Mouse (Mus musculus) heart, postnatal 0 days (tissue): ENCODE results near the gene Entpd3. TPM values are rescaled to one million over a fixed set of nuclear protein-coding genes. Genes with fewer than 3 reads are reported as not detected.

Experiments used
- ATAC-seq: fragments of 200-750 bp; cut with Nextera tagmentation; 2 replicates; pipeline ENCODE4 v1.8.0; 2017; ENCODE audit warnings: low read depth, moderate number of reproducible peaks, moderate library complexity; ENCODE audit not compliant: insufficient read depth
- DNase-seq: peaks from one replicate; pipeline ENCODE4 v3.0.0-alpha.2; 2016; ENCODE audit warnings: low spot score
- H3K27ac ChIP-seq: fragments of 300-500 bp; sonication (generic); 2 replicates; pipeline ENCODE4 v1.5.1; 2014; ENCODE audit warnings: low read depth, mild to moderate bottlenecking
- H3K27me3 ChIP-seq: fragments of 300-500 bp; sonication (generic); 2 replicates; pipeline ENCODE4 v1.6.1; 2014; ENCODE audit warnings: low read length, mixed read lengths; ENCODE audit not compliant: control insufficient read depth, insufficient read depth
- H3K36me3 ChIP-seq: fragments of 300-500 bp; sonication (generic); replicated peaks from 2 replicates; pipeline ENCODE4 v1.6.1; 2014; ENCODE audit warnings: low read length, mixed read lengths; ENCODE audit not compliant: control insufficient read depth, insufficient read depth
- H3K4me1 ChIP-seq: fragments of 300-500 bp; sonication (generic); 2 replicates; pipeline ENCODE4 v1.6.1; 2014; ENCODE audit warnings: antibody characterized with exemption; ENCODE audit not compliant: control insufficient read depth, insufficient read depth
- H3K4me2 ChIP-seq: fragments of 300-500 bp; sonication (generic); 2 replicates; pipeline ENCODE4 v1.6.1; 2014; ENCODE audit warnings: low read depth, mild to moderate bottlenecking, low read length, moderate library complexity
- H3K4me3 ChIP-seq: fragments of 300-500 bp; sonication (generic); 2 replicates; pipeline ENCODE4 v1.5.1; 2014; ENCODE audit warnings: low read depth, low read length
- H3K9ac ChIP-seq: fragments of 300-500 bp; sonication (generic); replicated peaks from 2 replicates; pipeline ENCODE4 v1.6.1; 2014; ENCODE audit warnings: low read depth, low read length, mixed read lengths
- H3K9me3 ChIP-seq: fragments of 300-500 bp; sonication (generic); replicated peaks from 2 replicates; pipeline ENCODE4 v1.6.1; 2016; ENCODE audit warnings: low read length; ENCODE audit not compliant: control insufficient read depth
- CTCF ChIP-seq: IDR thresholded peaks from 2 replicates; pipeline ENCODE4 v1.5.1; 2016; ENCODE audit warnings: antibody characterized with exemption, control low read depth, low read depth
- EP300 ChIP-seq: IDR thresholded peaks from 2 replicates; pipeline ENCODE4 v1.6.1; 2016; ENCODE audit warnings: antibody characterized with exemption, low read depth
- WGBS: fragments of 180-500 bp; shearing (Covaris S2); extraction: QIAGEN DNeasy Blood & Tissue Kit; methylation state at CpG from one replicate; pipeline ENCODE4 v1.1.7; 2014; 5-methylcytosine and 5-hydroxymethylcytosine counted together
- polyA plus RNA-seq: library from polyadenylated mRNA; unstranded; fragments of >200 nt; fragmentation: Nextera tagmentation; extraction: Ambion mirVana; gene quantifications from 2 replicates; pipeline ENCODE4 v1.2.1, GENCODE M21; 2015
- total RNA-seq: library from RNA; depleted of rRNA; stranded (reverse); fragments of >200 nt; gene quantifications from 2 replicates; pipeline ENCODE4 v1.2.3, GENCODE M21; 2014; ENCODE audit warnings: low replicate concordance

The Entpd3 gene
- total and polyA plus RNA-seq, 2 experiments from 2014 or later: 2.8 TPM; not detected in 1

- H3K27ac ChIP-seq: no peak overlapping the region
- H3K27me3 ChIP-seq: peaks cover 21% of the 10 kb centered on the region
- peaks cover 3% of the 10 kb centered on the region; the same call in 1 of the 2 replicates for H3K4me1 ChIP-seq
- H3K36me3 ChIP-seq: no peaks in the 10 kb centered on the region
- DNase-seq: no peak
- H3K4me2 ChIP-seq: no peak overlapping the region
- ATAC-seq: no peak
- TF ChIP-seq EP300 (no peak), CTCF (no peak)
- no peak overlapping the region for H3K4me3 ChIP-seq
- H3K9me3 ChIP-seq: no peaks in the 10 kb centered on the region
- H3K9ac ChIP-seq: no peak overlapping the region
- 21% methylated on average over 2 of the region's 2 CpGs for WGBS
Observed at GRCm38 (mm10) chr9:120541411-120541810, 1.8 kb downstream of the Entpd3 start.

GRCm38 (mm10) chr9:120542241-120542640 is 2.6 kb downstream of the Entpd3 start:
- Histone ChIP-seq H3K9ac (no peak overlapping the region), H3K4me1 (peaks cover 3% of the 10 kb centered on the region; the same call in 1 of the 2 replicates), H3K4me2 (no peak overlapping the region), H3K27ac (no peak overlapping the region), H3K36me3 (no peaks in the 10 kb centered on the region), H3K9me3 (no peaks in the 10 kb centered on the region), H3K27me3 (peaks cover 21% of the 10 kb centered on the region), H3K4me3 (no peak overlapping the region)
- DNase-seq (no peak), ATAC-seq (no peak)
- WGBS: 39% methylated on average over 6 of the region's 6 CpGs
- no peak for TF ChIP-seq CTCF
- TF ChIP-seq EP300: no peak

GRCm38 (mm10) chr9:120545994-120546393 is 6.4 kb downstream of the Entpd3 start:
- H3K9me3 ChIP-seq: no peaks in the 10 kb centered on the region
- H3K9ac ChIP-seq: no peak overlapping the region
- no peak for ATAC-seq
- H3K27me3 ChIP-seq: no peaks in the 10 kb centered on the region
- TF ChIP-seq EP300 (no peak), CTCF (no peak)
- WGBS: 49% methylated on average over 2 of the region's 2 CpGs
- no peak overlapping the region for H3K27ac ChIP-seq
- H3K4me2 ChIP-seq: no peak overlapping the region
- no peak for DNase-seq
- no peaks in the 10 kb centered on the region for H3K4me1 ChIP-seq
- H3K36me3 ChIP-seq: no peaks in the 10 kb centered on the region
- H3K4me3 ChIP-seq: no peak overlapping the region

- no peak for DNase-seq
- Histone ChIP-seq H3K36me3 (no peaks in the 10 kb centered on the region), H3K4me2 (no peak overlapping the region), H3K4me3 (no peak overlapping the region), H3K27ac (no peak overlapping the region), H3K27me3 (no peaks in the 10 kb centered on the region), H3K9me3 (no peaks in the 10 kb centered on the region), H3K4me1 (no peaks in the 10 kb centered on the region), H3K9ac (no peak overlapping the region)
- 91% methylated on average over 9 of the region's 9 CpGs for WGBS
- no peak for ATAC-seq
- no peak for TF ChIP-seq EP300
- no peak for TF ChIP-seq CTCF
Observed at GRCm38 (mm10) chr9:120546482-120546881, 6.9 kb downstream of the Entpd3 start.

- DNase-seq (no peak), ATAC-seq (no peak)
- Histone ChIP-seq H3K36me3 (no peaks in the 10 kb centered on the region), H3K4me2 (no peak overlapping the region), H3K9ac (no peak overlapping the region), H3K9me3 (no peaks in the 10 kb centered on the region), H3K4me1 (no peaks in the 10 kb centered on the region), H3K27ac (no peak overlapping the region), H3K27me3 (no peaks in the 10 kb centered on the region), H3K4me3 (no peak overlapping the region)
- TF ChIP-seq CTCF: no peak
- TF ChIP-seq EP300: no peak
- 32% methylated on average over 16 of the region's 16 CpGs for WGBS
Observed at GRCm38 (mm10) chr9:120547026-120547668, 7.5 kb downstream of the Entpd3 start.

GRCm38 (mm10) chr9:120550778-120551177 is 11.2 kb downstream of the Entpd3 start:
- H3K36me3 ChIP-seq: no peaks in the 10 kb centered on the region
- no peak for DNase-seq
- H3K9ac ChIP-seq: no peak overlapping the region
- no peaks in the 10 kb centered on the region for H3K27me3 ChIP-seq
- no peak overlapping the region for H3K27ac ChIP-seq
- 89% methylated on average over 9 of the region's 9 CpGs for WGBS
- ATAC-seq: no peak
- no peak overlapping the region for H3K4me3 ChIP-seq
- no peak for TF ChIP-seq EP300
- no peak for TF ChIP-seq CTCF
- no peaks in the 10 kb centered on the region for H3K4me1 ChIP-seq
- no peak overlapping the region for H3K4me2 ChIP-seq
- H3K9me3 ChIP-seq: no peaks in the 10 kb centered on the region
